Mouse (Mus musculus): Measurements from ENCODE around the gene Polr2e.

DNA sequence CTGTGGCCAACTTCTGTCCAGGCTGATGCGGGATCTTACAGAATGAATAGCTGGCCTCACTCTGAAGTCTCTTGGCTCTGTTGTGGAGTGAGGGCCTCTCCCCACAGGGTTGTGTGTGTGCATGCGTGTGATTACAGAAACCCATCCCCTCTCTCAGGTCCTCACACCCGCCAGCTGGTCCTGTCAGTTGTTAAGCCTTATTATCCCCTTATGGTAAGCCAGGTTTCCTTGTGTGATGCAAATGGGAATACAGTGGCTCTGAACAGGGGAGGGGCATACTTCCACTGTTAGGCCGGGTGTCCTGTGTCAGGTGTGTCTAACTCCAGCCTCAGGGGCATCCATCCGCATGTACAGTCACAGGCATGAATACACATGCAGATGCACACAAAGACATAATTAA is 6.2 kb upstream of the Polr2e start:
- TF ChIP-seq POLR2A (IDR thresholded peaks at IDR 0.05; ENCODE audit: control insufficient read depth, extremely low read depth, insufficient read depth, low read length, poor library complexity) (no peak), CTCF (IDR thresholded peaks at IDR 0.05; ENCODE audit: borderline replicate concordance, control insufficient read depth, extremely low read depth, insufficient read depth, low read length, poor library complexity) (no peak)

Data from thymus, adult 2 months (tissue).